Mouse (Mus musculus) cerebellum, adult 11 months (tissue): ENCODE measurements around the gene Hsd3b6.
"Not testable (repeated sequence)": the region's sequence is repeated elsewhere in the genome, so short reads cannot be mapped to it uniquely, and the experiment has no call there.

Source experiments
- DNase-seq: peaks from one replicate; pipeline ENCODE4 v3.0.0; 2022

The Hsd3b6 gene

GRCm38 (mm10) chr3:98814101-98814670 is at the start of gene Hsd3b6:
Gene Hsd3b6 (minus strand): TSS chr3:98814443.
- DNase-seq, result no peak

DNA sequence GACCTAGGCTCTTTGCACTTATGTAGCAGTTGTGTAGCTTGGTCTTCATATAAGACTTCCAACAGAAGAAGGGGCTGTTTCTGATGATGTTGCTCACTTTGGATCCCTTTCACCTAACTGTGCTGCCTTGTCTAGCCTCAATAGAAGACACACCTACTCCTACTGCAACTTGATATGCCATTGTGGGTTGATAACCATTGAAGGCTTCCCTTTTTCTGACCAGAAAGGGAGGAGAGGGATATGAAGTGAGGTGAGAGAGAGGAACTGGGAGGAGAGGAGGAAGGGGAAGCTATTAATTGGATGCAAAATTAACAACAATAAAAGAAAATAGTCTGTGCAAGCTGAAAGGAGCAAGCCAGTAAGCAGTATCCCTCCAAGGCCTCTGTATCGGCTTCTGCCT is 48.6 kb upstream of the Hsd3b6 start:
- no peak for DNase-seq

DNA sequence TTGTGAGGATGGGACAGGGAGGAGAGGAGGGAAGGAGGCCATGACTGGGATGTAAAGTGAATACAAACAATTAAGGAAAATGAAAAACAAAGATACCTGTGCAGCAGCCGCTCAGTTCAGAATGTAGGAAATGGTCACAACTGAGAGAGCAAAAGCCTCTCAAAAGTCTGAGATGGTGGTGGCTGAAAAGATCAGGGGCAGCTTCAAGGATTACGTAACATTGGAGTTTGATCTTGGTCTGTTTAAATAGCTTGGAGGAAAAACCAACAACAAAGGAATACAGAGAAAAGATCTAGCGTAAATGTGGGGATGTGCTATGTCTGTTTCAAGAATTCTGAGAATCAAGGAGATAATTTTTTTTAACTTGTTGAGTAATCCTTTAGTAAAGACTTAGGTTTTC is 45.3 kb upstream of the Hsd3b6 start, which contains the start of gene Hsd3b1:
Gene Hsd3b1 (minus strand): TSS at position 219 of the 400 bp plus-strand sequence.
- DNase-seq, result no peak

DNA sequence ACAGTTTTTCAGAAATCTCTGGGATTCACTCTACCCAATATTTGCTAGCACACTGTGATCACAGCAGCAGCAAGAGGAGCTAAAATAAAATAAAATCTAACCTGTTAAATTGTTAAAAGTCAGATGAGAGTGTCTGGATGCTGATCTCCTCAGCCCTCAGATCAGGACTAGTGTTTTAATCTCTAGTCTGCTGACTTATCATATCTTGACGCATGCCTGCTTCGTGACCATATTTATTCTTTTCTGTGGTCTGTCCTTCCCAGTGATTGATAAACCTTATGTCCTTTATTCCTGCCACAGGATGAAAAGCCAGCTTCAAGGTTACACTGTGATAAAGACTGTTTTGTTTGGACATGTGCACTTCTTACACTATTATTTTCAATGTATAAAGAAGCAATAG is 43.8 kb upstream of the Hsd3b6 start:
- DNase-seq, result no peak

DNA sequence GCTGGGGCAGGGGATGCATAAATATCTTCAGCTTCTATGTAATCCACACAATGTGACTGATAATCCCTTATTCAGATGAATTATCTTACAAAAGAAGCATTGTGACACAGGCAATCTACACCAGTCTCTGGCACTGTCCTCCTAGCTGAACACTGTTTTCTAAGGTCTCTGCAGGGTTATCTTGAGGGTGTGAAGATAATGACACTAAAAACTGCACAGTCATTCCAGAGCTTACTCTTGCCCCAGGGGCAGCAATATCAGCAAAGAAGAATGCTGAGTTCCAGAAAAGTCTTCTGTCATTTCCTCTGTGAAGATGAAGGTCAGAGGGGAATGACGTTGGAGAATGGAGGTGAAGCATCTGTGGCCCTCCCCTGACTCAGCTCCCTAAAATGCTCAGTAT is 42.6 kb upstream of the Hsd3b6 start:
- no peak for DNase-seq

DNA sequence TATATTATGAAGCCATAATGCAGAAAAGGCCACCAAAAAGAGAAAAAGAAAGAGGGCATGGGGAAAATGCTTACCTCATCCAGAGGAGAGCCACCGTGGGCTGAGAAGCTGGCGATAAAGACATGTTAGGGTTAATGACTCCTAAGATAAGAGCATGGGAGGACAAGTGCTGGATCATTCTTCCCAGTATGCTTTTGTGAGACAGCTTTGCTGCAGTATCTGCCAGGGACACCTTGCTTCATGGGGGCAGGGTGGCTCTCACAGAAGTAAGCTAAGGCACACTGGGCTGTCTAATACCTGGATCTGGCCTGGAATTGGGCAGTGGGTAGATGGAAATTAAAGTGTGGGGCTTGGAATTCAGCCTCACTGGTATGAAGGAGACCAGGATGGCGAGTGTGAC is 40.9 kb upstream of the Hsd3b6 start:
- no peak for DNase-seq

DNA sequence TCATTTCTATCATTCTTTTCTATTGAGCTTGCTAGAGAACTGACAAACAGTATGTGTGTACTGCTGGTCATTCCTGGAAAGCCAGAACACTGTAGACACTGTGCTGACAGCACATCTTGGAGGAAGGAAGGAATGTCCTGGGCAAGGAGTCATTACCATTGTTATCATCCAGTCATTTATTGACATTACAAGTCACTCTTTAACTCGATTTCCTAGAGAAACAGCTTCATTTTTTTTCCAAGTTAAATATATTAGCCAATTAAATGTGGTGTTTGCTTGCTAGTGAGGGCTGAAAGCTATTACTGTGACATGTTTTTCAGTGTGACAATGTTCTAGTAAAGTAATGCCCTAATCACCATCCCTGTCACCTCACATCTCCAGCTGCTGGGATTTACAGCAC is 39.4 kb upstream of the Hsd3b6 start:
- no peak for DNase-seq

GRCm38 (mm10) chr3:98853051-98853450 is 38.8 kb upstream of the Hsd3b6 start:
- no peak for DNase-seq

DNA sequence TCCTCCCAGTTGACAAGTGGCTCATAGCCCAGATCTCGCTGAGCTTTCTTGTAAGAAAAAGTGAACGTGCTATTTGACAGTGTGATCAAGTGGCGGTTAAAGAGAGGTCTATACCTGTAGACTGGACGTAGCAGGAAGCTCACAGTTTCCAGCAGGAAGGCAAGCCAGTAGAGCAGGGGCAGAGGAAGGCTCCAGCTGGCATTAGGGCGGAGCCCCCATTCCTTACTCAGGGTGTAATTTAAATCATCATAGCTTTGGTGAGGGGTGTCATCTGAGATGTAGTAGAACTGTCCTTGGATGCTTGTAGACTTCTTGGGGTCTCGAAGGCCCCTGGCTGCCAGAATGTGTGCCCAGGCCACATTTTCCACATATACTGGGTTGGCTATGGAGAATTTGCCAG is 38.4 kb upstream of the Hsd3b6 start:
- DNase-seq, result no peak

GRCm38 (mm10) chr3:98851853-98852252 is 37.6 kb upstream of the Hsd3b6 start:
- no peak for DNase-seq

DNA sequence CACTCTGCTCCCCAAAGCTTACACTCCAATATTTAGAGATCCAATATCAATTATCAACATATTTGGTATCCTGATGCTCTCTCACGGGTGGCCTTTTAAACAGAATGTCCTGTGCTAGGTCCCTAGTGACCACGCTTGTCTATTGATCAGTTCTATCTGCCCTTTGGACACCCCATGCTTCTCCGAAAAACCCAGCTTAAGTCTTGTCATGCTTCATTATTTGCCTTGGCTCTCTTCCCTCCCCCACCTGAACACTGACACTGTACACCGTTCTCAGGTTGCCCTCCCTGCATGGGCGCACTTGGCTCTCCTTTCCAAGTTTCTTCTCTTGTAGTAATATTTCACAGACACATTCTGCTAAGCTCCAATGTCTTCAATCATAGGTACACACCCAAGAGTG is 36.0 kb upstream of the Hsd3b6 start:
- no peak for DNase-seq

DNA sequence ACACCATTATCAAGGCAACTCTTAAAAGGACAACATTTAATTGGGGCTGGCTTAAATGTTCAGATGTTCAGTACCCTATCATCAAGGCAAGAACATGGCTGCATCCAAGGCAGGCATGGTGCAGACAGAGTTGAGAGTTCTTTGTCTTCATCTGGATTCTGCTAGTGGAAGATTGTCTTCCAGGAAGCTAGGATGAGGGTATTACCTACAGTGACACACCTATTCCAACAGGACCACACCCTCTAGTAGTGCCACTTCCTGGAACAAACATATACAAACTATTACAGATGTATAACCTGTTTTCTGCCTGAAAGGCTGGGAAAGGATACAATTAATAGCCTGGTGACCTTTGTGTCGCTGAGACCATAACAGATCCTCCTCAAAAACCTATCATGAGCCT is 34.7 kb upstream of the Hsd3b6 start:
- no peak for DNase-seq

DNA sequence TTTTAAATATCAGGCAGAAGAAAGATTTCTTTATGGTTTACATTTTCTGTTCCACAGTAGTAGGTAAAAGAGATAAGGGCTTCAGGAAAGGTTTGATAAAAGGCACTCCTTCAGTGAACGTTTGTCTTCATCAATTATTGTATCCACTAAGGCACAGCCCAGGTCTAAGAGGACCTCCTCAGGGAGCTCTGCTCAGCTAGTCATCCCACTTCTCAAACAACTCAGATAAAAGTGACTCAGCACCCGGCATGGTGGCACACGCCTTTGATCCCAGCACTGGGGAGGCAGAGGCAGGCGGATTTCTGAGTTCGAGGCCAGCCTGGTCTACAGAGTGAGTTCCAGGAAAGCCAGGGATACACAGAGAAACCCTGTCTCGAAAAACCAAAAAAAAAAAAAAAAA is 1.6 kb downstream of the Hsd3b6 start:
- not testable (repeated sequence) for DNase-seq

- DNase-seq, result not testable (repeated sequence)
Observed at GRCm38 (mm10) chr3:98805032-98805431, 9.2 kb downstream of the Hsd3b6 start.

- no peak for DNase-seq
Observed at GRCm38 (mm10) chr3:98786551-98786950, 27.7 kb downstream of the Hsd3b6 start.

DNA sequence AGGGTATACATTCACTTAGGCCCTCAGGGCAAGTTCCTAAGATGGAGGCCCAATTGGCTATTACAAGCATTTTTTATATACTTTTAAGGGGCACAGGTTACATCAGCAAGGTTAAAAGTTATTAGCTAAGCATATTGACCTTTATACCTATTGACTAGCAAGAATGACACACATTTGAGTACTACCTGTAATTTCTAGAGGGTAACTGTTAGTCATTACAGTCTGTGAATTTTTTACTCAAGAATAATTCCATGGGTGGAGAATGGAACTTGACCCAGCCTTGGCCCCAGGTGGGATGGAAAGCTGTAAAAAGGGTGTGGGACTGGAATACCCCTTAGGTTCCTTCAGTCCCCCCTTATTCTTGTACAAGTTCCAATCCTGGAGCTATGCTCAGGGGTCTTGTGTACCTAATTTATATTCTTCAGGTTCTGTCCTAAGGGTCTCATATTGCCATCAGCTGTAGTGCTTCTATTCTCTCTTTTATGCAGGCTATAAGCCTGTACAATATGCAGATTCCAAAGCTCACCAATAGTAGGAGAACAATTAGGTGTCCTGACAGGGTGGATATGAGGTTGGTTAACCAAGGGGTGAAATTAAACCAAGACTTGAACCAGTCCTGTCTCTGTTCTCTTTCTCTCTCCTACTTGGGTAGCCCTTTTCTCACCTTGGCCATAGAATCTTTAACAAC is 31.9 kb downstream of the Hsd3b6 start:
- DNase-seq, result no peak

DNA sequence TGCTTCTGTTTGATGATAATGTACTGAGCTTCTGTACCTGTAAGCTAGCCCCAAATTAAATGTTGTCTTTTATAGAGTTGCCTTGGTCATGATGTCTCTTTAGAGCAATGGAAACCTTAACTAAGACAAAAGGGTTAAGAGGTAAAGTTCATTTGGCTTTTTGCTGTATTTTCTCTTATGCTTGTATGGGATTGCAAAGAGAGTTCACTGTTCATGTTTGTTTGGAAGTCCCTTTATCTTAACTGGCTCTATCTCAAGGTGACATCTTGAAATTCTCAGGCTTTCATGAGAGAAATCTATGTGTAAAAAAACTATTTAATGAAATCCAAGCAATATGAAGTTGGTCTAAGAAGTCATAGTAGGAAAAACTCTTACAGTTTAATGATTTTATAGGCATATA is 33.3 kb downstream of the Hsd3b6 start:
- no peak for DNase-seq

GRCm38 (mm10) chr3:98764155-98764554 is 50.1 kb downstream of the Hsd3b6 start:
- no peak for DNase-seq

DNA sequence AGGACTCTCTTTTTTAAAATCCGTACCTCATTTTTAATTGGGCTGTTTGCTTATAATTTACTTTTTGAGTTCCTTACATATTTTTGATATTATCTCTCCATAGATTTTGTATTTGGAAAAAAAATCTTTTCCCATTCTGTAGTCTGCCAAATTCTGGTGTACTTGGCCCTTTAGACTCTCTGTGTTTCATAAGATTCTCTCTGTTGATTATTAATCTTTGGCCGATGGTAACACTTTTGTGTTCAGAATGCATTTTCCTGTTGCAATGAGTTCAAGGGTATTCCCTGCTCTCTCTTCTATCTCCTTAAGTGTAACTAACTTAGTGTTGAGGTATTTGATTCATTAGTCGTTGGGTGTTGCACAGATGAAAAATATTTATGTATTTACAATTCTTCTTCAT is 57.4 kb downstream of the Hsd3b6 start:
- DNase-seq, result no peak
